Mouse (Mus musculus): ENCODE results near the gene Ptprj.

DNA sequence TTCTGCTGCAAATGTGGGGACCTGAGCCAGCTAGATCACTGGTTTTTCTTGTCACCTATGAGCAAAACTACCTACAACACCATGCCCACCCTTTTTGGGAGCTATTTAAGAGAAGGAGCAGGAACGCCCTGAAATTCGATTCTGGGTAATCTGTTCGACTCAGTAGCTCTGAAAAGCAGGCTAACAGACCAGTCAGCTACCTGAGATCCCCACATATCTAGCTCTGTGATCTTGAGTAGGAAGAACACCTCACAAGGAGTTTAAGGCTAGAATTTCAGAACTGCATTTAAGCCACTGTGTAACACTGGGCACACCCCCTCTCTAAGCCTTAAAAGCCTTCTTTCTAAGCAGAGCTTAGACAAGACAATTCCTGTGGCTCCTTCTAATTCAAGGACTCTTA, 128.1 kb downstream of the Ptprj start:
- TF ChIP-seq CTCF (IDR thresholded peaks at IDR 0.05) (no peak), EP300 (IDR thresholded peaks at IDR 0.05) (no peak)

Data from lung, postnatal 0 days (tissue).